Mouse (Mus musculus) kidney, postnatal 0 days (tissue): ENCODE measurements around the gene Fads2. TPM values are rescaled to one million over a fixed set of nuclear protein-coding genes. Genes with fewer than 3 reads are reported as not detected.

Source experiments
- ATAC-seq: fragments of 200-750 bp; cut with Nextera tagmentation; replicated peaks from 2 replicates; pipeline ENCODE4 v1.8.0; 2017; ENCODE audit warnings: low read depth, moderate number of reproducible peaks, moderate TSS enrichment, moderate library complexity; ENCODE audit not compliant: low FRiP score
- DNase-seq: peaks from one replicate; pipeline ENCODE4 v3.0.0-alpha.2; 2016; ENCODE audit warnings: low spot score
- H3K27ac ChIP-seq: fragments of 300-500 bp; sonication (generic); 2 replicates; pipeline ENCODE4 v1.5.1; 2014; ENCODE audit warnings: mild to moderate bottlenecking
- H3K27me3 ChIP-seq: fragments of 300-500 bp; sonication (generic); 2 replicates; pipeline ENCODE4 v1.6.1; 2014; ENCODE audit warnings: low read length, mixed read lengths; ENCODE audit not compliant: insufficient read depth
- H3K36me3 ChIP-seq: fragments of 300-500 bp; sonication (generic); 2 replicates; pipeline ENCODE4 v1.6.1; 2014; ENCODE audit warnings: low read length, mixed read lengths; ENCODE audit not compliant: insufficient read depth
- H3K4me1 ChIP-seq: fragments of 300-500 bp; sonication (generic); replicated peaks from 2 replicates; pipeline ENCODE4 v1.6.1; 2014; ENCODE audit warnings: antibody characterized with exemption, low read length, mixed read lengths; ENCODE audit not compliant: insufficient read depth
- H3K4me2 ChIP-seq: fragments of 300-500 bp; sonication (generic); 2 replicates; pipeline ENCODE4 v1.6.1; 2014; ENCODE audit warnings: mild to moderate bottlenecking, low read length, moderate library complexity, mixed read lengths
- H3K4me3 ChIP-seq: fragments of 300-500 bp; sonication (generic); replicated peaks from 2 replicates; pipeline ENCODE4 v1.5.1; 2014; ENCODE audit warnings: low read depth, low read length
- H3K9ac ChIP-seq: fragments of 300-500 bp; sonication (generic); 2 replicates; pipeline ENCODE4 v1.6.1; 2014; ENCODE audit warnings: low read depth, low read length
- H3K9me3 ChIP-seq: fragments of 300-500 bp; sonication (generic); replicated peaks from 2 replicates; pipeline ENCODE4 v1.6.1; 2016; ENCODE audit warnings: low read length, inconsistent platforms, mixed read lengths
- CTCF ChIP-seq: IDR thresholded peaks from 2 replicates; pipeline ENCODE4 v1.5.1; 2016; ENCODE audit warnings: antibody characterized with exemption, low read depth, mild to moderate bottlenecking, moderate library complexity
- WGBS: fragments of 180-500 bp; shearing (Covaris S2); extraction: QIAGEN DNeasy Blood & Tissue Kit; methylation state at CpG from one replicate; pipeline ENCODE4 v1.1.7; 2014; 5-methylcytosine and 5-hydroxymethylcytosine counted together
- polyA plus RNA-seq: library from polyadenylated mRNA; unstranded; fragments of >200 nt; fragmentation: Nextera tagmentation; extraction: Ambion mirVana; gene quantifications from 2 replicates; pipeline ENCODE4 v1.2.1, GENCODE M21; 2015

Gene Fads2
- polyA plus RNA-seq, 1 experiment from 2014 or later, result 37.1 TPM

DNA sequence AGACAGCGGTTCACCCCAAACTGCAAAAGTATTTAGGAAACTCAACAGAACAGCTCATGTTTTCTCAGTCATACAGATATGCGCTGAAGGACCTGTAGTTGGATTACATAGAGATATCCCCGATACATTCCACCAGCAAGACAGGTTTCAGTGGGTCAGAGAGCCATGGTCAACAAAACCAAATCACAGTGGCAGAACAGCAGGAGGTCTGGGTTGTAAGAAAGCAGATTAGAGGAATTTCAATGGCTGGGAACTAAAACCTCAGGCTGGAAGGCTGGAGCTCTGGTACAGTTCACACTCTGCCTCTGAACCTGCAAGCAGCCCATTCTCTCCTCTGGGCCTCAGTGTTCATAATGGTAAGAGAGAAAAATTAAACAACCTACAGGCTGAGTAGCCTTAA is 15.1 kb upstream of the Fads2 start:
- no peak for ATAC-seq
- WGBS, result 80% methylated on average over 3 of the region's 3 CpGs
- DNase-seq, result no peak

DNA sequence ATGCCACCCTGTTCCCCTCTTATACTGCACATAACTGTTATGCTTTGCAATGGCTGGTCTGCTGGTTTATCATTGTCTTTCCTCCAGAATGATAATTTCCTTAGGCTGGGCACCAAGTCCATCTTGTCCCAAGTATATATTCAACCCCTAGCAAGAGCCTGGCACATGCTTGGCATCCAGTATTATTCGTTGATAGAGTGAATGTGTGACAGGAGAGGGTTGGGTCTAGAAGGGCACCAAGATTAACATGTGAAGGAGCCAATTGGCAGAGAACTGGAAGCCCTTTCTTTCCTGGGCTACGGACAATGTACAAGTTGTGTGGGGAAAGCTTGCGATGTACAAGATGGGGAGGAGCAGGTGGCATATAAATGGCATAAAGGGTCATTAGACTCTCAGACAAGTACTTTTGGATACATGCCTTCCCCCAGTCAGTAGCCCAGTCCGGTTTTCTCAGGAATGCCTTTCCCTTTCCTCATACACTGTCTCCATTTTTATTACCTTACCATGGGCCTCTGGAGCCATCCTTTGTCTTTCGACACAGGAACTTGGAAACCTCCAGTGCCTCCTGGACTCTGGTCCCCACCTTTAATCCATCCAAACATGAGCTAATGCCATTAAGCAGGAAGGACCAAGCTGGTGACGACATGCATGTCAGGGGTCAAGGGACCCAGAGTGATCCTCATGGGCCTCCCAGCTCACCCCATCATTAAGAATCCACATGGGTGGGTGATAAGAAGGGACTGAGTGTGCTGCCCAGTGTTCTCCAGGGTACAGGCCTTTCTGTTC is 14.0 kb upstream of the Fads2 start:
- H3K27me3 ChIP-seq, result no peaks in the 10 kb centered on the region
- H3K4me3 ChIP-seq, result no peak overlapping the region
- no peaks in the 10 kb centered on the region for H3K36me3 ChIP-seq
- DNase-seq (no peak), ATAC-seq (no peak)
- H3K9me3 ChIP-seq, result no peaks in the 10 kb centered on the region
- no peak overlapping the region for H3K27ac ChIP-seq
- no peak overlapping the region for H3K4me2 ChIP-seq
- 79% methylated on average over 6 of the region's 6 CpGs for WGBS
- H3K9ac ChIP-seq, result no peak overlapping the region
- H3K4me1 ChIP-seq, result no peaks in the 10 kb centered on the region
- TF ChIP-seq CTCF, result no peak

More for the DNA sequence above, 15.1 kb upstream of the Fads2 start:
- Histone ChIP-seq H3K27me3 (no peaks in the 10 kb centered on the region), H3K27ac (no peak overlapping the region), H3K4me2 (no peak overlapping the region), H3K9ac (no peak overlapping the region), H3K4me3 (no peak overlapping the region), H3K4me1 (no peaks in the 10 kb centered on the region), H3K9me3 (no peaks in the 10 kb centered on the region), H3K36me3 (no peaks in the 10 kb centered on the region)
- no peak for TF ChIP-seq CTCF

DNA sequence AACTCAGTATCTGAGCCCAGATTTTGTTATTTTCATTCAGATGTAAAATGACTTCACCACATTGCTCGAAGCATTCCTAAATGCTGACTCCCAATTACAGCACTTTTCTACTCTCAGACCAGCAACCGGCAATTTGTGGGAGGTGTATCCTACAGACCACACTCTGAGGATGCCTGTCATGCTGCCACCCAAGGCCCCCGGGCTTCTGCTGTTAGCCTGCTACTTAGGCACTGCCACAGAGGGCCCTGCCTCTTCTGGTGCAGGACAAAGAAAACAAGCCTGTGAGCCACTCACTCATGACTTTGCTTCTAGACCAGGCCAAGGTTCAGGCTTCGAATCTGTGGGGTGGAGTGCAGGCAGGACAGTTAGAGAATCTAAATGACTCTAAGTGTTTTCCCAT is 11.4 kb upstream of the Fads2 start:
- H3K4me2 ChIP-seq, result no peak overlapping the region
- H3K9ac ChIP-seq, result no peak overlapping the region
- ATAC-seq, result no peak
- H3K4me3 ChIP-seq, result no peak overlapping the region
- no peak for TF ChIP-seq CTCF
- no peak overlapping the region for H3K27ac ChIP-seq
- no peaks in the 10 kb centered on the region for H3K9me3 ChIP-seq
- DNase-seq, result no peak
- WGBS, result 71% methylated on average over 4 of the region's 4 CpGs
- no peaks in the 10 kb centered on the region for H3K36me3 ChIP-seq
- H3K27me3 ChIP-seq, result no peaks in the 10 kb centered on the region
- H3K4me1 ChIP-seq, result no peaks in the 10 kb centered on the region

DNA sequence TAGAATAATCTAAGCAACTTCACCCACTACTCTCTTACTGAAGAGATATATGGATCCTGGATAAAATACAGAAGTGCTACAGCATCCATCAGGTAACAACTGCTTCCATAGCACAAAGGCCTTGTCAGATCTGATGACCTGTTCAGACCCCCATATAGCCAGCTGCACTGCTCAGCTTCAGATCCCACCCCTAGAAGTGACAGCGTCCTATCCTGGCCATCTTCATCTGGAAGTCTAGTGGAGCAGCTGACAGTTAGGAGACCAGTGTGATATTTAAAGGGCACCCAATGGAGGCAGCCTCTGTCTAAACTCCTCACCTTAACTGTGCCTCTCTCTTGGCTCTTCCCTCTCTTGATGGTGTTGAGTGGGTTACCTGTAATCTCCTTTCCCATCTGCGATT is 7.1 kb upstream of the Fads2 start:
- no peaks in the 10 kb centered on the region for H3K4me1 ChIP-seq
- H3K4me2 ChIP-seq, result no peak overlapping the region
- no peak for ATAC-seq
- H3K27ac ChIP-seq, result no peak overlapping the region
- DNase-seq, result no peak
- no peaks in the 10 kb centered on the region for H3K36me3 ChIP-seq
- no peak for TF ChIP-seq CTCF
- no peaks in the 10 kb centered on the region for H3K27me3 ChIP-seq
- no peak overlapping the region for H3K4me3 ChIP-seq
- no peak overlapping the region for H3K9ac ChIP-seq
- H3K9me3 ChIP-seq, result no peaks in the 10 kb centered on the region
- 89% methylated on average over 2 of the region's 2 CpGs for WGBS

DNA sequence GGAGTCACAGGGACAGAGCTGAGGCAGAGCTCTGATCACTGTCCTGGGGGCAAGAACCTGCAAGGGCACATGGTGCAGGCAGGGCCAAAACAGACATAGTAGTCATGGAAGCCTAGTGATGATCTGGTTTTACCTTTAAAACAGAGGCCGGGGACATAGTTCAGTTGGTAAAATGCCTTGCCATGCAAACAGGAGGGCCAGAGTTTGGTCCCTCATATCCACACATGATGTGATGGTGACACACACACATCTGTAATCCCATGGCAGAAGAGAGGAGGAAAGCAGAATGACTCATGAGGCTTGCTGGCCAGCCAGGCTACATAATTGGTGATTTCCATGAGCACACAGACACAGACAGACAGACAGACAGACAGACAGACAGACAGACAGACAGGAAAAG is 6.6 kb upstream of the Fads2 start:
- TF ChIP-seq CTCF, result no peak
- H3K27ac ChIP-seq, result no peak overlapping the region
- 96% methylated on average over 1 of the region's 1 CpGs for WGBS
- H3K4me1 ChIP-seq, result no peaks in the 10 kb centered on the region
- ATAC-seq (no peak), DNase-seq (no peak)
- H3K27me3 ChIP-seq, result no peaks in the 10 kb centered on the region
- no peak overlapping the region for H3K9ac ChIP-seq
- no peak overlapping the region for H3K4me2 ChIP-seq
- no peaks in the 10 kb centered on the region for H3K36me3 ChIP-seq
- no peak overlapping the region for H3K4me3 ChIP-seq
- H3K9me3 ChIP-seq, result no peaks in the 10 kb centered on the region

DNA sequence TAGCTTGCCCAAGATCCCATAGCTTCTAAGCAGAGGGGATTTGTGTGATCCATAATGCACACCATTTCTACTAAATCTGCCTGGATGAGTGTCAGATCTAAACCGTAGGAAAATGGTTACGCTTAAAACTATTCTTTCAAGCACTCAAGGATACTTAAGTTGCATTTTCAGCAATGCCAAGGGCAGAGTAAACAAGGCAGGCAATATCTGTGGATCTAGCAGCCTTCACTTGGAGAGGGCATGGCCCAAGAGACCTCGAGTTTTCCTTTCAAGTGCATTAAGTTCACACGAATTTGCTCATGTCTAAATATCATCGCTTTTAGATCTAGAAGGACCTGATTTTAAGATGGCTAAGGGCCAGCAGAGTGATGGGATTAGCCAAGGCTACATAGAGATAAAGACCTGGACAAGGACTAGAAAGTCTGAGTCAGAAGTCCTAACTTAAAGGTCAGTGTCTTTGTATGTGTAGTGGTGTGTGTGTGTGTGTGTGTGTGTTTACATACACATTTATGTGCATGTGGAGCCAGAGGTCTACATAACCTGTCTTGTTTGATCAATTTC is 5.6 kb upstream of the Fads2 start:
- H3K9me3 ChIP-seq, result no peaks in the 10 kb centered on the region
- no peak for DNase-seq
- 83% methylated on average over 5 of the region's 5 CpGs for WGBS
- H3K27ac ChIP-seq, result no peak overlapping the region
- H3K4me1 ChIP-seq, result peaks cover 4% of the 10 kb centered on the region; the same call in 1 of the 2 replicates
- no peak overlapping the region for H3K4me2 ChIP-seq
- no peak for ATAC-seq
- no peaks in the 10 kb centered on the region for H3K27me3 ChIP-seq
- no peak overlapping the region for H3K4me3 ChIP-seq
- no peaks in the 10 kb centered on the region for H3K36me3 ChIP-seq
- TF ChIP-seq CTCF, result no peak
- H3K9ac ChIP-seq, result no peak overlapping the region

DNA sequence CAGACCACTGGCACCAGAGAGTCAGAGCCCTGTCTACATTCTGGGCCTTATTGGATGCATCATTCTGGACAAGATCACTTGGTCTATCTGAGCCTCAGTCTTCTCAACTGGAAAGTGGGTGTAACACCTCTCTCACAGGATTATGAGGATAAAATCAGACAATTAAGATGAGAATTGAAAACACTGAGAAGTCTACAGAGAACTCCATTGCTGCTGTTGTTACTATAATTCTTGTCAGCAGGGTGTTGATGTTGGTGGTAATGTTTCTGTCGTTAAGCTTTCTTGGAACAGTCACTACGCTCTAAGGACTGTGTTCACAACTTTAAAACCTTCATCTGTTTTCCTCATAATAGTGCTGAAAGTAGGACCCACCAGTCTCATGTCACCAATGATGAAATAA is 5.1 kb upstream of the Fads2 start:
- no peaks in the 10 kb centered on the region for H3K36me3 ChIP-seq
- TF ChIP-seq CTCF, result no peak
- no peak overlapping the region for H3K4me2 ChIP-seq
- no peaks in the 10 kb centered on the region for H3K27me3 ChIP-seq
- 86% methylated on average over 2 of the region's 2 CpGs for WGBS
- H3K4me1 ChIP-seq, result peaks cover 4% of the 10 kb centered on the region; the same call in 1 of the 2 replicates
- no peak for DNase-seq
- no peak for ATAC-seq
- H3K9me3 ChIP-seq, result no peaks in the 10 kb centered on the region
- H3K4me3 ChIP-seq, result no peak overlapping the region
- no peak overlapping the region for H3K27ac ChIP-seq
- no peak overlapping the region for H3K9ac ChIP-seq
